Mouse (Mus musculus): Measurements from ENCODE around the gene Rnh1. TPM values are rescaled to one million over a fixed set of nuclear protein-coding genes. Genes with fewer than 3 reads are reported as not detected.

The Rnh1 gene
- 10 to 100 TPM; 35.2 to 41.1 TPM for total RNA-seq (2023)

DNA sequence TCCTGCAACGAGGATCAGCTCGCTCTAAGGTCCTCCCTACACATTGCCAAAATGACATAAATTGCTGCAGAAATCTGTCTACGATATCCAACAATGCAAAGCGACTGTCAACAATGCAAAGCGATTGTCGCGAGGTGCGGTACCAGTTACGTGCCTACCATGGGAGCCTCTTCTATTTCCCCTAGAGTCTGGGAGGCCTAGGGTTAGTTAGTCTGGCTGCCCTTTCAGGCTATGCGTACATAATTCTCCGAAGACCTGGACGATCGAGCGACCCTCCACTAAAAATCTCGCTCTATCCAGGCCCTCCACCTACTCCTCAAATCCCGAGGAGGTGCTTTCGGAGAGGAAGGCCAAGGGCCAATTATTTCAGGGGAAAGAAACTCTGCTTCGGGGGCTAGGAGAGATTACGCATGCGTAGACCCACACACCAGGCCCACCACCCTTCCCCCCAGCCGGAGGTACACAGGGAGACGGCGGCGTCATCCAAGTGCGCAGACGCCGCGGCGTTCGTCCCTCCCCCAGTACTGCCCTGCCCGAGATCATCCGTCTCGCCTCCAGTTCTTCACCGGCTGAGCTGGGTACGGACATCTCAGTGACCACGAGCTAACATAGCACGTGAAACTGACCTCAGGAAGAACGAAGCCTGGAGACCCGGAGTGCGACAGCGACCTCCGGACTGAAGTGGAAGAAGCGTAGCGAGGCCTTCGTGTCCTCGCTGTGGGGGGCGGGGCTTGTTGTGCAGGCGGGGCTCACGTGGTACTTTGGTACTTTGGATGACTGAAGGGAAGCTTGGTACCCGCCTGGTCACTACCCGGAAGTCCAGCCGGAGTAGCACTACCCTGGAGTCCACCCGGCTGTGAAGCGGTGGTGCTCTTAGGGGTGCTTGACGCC lies at the start of gene Rnh1:
Gene Rnh1 (minus strand): TSS at position 742 of the 891 bp plus-strand sequence.

DNA sequence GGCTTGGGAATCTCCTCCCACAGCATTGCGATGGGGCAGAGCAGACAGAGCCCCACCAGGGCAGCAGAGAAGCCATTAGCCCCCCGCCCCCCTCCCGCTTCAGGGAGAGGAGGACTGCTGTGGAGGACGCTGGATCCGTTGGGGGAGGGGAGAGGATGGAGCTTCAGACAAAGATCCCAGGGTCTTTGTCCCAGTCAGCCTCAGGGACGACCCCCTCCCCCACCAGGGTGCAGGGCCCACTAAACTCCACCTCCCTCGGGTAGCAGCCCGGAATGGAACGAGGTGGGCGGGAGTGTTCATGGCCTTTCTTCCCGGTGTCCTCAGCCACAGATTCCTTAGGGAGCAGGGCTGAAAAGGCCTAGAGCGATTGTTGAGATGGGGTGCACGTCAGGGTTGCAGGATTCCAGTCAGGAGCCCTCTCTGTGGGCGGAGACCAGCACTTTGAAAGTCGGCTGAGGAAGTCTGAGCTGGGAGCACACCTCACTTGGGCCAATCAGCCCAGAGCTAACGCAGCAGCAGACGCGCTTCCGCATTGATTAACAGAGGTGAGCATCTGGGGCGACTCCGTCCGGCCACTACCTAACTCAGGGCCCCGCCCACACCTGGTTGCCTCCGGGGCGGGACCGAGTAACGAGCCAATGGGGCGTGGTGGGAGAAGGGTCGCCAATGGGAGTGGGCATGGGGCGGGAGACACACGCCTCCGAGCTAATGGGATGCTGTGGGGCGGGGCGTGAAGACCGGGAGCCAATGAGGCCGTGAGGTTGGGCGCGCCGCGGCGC lies 42.6 kb upstream of the Rnh1 start, which contains the start of gene Rassf7:
Gene Rassf7 (plus strand): TSS at position 760 of the 779 bp plus-strand sequence.

DNA sequence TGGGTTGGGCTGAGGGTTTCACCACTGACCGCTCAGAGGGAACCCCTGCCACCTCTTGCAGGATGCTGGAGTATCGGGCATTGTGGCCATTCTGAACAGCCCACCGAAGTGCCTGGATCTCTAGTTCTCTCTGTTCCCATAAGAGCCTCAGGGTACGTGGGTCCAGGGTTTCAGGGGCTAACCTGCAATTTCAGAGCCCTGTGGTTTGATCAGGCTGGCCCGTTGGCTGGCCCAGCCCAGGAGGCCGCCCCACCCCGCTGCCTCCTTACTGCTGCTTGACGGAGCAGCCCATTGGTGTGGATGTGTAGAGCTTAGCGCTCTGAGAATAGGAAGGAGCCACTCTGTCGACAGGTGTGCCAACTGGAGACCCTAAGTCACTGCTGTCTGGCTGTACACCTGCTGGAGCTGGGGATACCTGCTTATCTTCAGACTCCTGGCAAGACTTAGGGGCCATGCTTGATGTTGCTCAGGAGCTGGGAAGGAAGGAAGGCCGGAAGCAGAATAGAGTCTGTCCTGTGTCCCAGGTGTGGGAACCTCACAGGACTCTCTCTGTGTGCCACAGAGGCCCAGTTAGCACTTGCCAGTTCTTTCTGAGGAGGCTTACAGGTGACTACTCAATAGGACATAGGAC lies 41.1 kb upstream of the Rnh1 start, which contains the start of gene Lmntd2:
Gene Lmntd2 (minus strand): TSS at position 476 of the 631 bp plus-strand sequence.

DNA sequence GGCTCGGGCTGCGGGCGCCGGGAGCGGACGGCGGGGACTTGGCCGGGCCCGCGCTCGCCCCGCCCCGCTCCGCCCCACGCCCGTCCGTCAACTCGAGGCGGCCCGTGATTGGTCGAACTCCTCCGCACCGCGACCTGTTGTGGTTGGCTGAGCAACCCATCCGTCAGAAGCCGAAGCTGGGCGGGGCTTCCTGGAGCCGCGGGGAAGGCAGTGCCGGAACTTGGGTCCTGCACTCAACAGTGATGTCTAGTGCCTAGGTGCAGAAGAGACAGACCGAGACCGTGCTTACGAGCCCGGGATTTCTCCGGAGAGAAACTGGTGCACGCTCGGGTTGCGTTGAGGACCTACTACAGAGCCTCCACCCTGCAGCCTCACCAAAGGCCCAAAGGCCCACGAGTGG lies 21.3 kb upstream of the Rnh1 start, which contains the start of the genes Hras and Lrrc56:
Gene Hras (minus strand): TSS at position 58 of the 400 bp plus-strand sequence.
Gene Lrrc56 (plus strand): TSS at position 210 of the 400 bp plus-strand sequence.

DNA sequence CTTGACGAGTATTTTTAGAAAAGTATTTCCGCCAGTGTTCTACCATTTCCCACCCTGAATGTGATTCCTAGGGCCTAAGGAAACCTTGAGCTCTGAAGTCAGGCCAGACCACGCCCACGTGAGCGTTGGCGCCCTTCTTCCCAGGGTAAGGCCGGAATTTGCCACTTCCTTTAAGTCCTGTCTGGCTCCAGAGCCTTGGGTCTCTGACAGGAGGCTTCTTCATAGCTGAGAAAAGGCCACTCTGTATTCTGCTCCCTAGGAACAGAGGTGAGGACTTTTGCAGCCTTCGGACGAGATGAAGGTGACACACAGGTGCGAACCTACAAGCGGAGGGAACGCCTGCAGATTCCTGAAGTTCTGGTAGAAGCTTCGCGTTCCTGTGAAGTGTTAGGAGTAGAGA lies 50.4 kb downstream of the Rnh1 start, which contains the start of gene Ptdss2:
Gene Ptdss2 (plus strand): TSS at position 138 of the 400 bp plus-strand sequence.

GRCm38 (mm10) chr7:141117636-141118035 lies 55.0 kb downstream of the Rnh1 start, which contains the start of gene Ano9:
Gene Ano9, minus strand, starts transcription at chr7:141117806.

Other genes starting within 250 kb of the Rnh1 start
- 1 to 10 TPM; 7.3 to 8.9 TPM for gene Pgghg, start 231.5 kb downstream of the Rnh1 start, total RNA-seq (2023)
- not detected for gene Ifitm5, start 222.6 kb downstream of the Rnh1 start, total RNA-seq (2023)
- gene Gm45717, start 216.9 kb downstream of the Rnh1 start, total RNA-seq (2023), result not detected
- 10 to 100 TPM; 17.0 to 18.4 TPM for gene Ifitm2, start 216.9 kb downstream of the Rnh1 start, total RNA-seq (2023)
- 1 to 10 TPM in 1 of 2 experiments, not detected in 1; 5.9 TPM for gene Ifitm1, start 205.6 kb downstream of the Rnh1 start, total RNA-seq (2023)
- gene Ifitm3, start 162.1 kb downstream of the Rnh1 start, total RNA-seq (2023), result 1 to 10 TPM; 1.2 to 5.6 TPM
- gene Ifitm6, start 154.9 kb downstream of the Rnh1 start, total RNA-seq (2023), result not detected
- not detected for gene Gm17387, start 143.7 kb downstream of the Rnh1 start, total RNA-seq (2023)
- gene B4galnt4, start 111.8 kb downstream of the Rnh1 start, total RNA-seq (2023), result 1 to 10 TPM; 1.4 to 2.2 TPM
- gene Pkp3, start 94.6 kb downstream of the Rnh1 start, total RNA-seq (2023), result 10 to 100 TPM; 45.7 to 59.0 TPM
- gene Sigirr, start 72.3 kb downstream of the Rnh1 start, total RNA-seq (2023), result 10 to 100 TPM; 74.9 to 85.3 TPM
- not detected for gene Ano9, start 55.1 kb downstream of the Rnh1 start, total RNA-seq (2023)
- 10 to 100 TPM; 12.0 to 12.5 TPM for gene Ptdss2, start 50.5 kb downstream of the Rnh1 start, total RNA-seq (2023)
- 10 to 100 TPM; 38.9 to 45.3 TPM for gene Hras, start 21.1 kb upstream of the Rnh1 start, total RNA-seq (2023)
- gene Lrrc56, start 21.3 kb upstream of the Rnh1 start, total RNA-seq (2023), result 1 to 10 TPM; 4.8 to 5.0 TPM
- gene Lmntd2, start 41.2 kb upstream of the Rnh1 start, total RNA-seq (2023), result 1 to 10 TPM; 2.4 to 2.6 TPM
- 1 to 10 TPM; 9.3 to 9.6 TPM for gene Rassf7, start 43.0 kb upstream of the Rnh1 start, total RNA-seq (2023)
- 100 to 1,000 TPM; 173 to 177 TPM for gene Phrf1, start 55.9 kb upstream of the Rnh1 start, total RNA-seq (2023)
- gene Irf7, start 93.6 kb upstream of the Rnh1 start, total RNA-seq (2023), result 10 to 100 TPM; 34.4 to 53.3 TPM
- gene Cdhr5, start 103.9 kb upstream of the Rnh1 start, total RNA-seq (2023), result not detected
- gene Sct, start 106.3 kb upstream of the Rnh1 start, total RNA-seq (2023), result not detected
- not detected for gene Drd4, start 119.1 kb upstream of the Rnh1 start, total RNA-seq (2023)
- 10 to 100 TPM; 65.6 to 68.5 TPM for gene Deaf1, start 154.8 kb upstream of the Rnh1 start, total RNA-seq (2023)
- 10 to 100 TPM; 20.7 to 21.2 TPM for gene Tmem80, start 154.9 kb upstream of the Rnh1 start, total RNA-seq (2023)
- gene Eps8l2, start 166.0 kb upstream of the Rnh1 start, total RNA-seq (2023), result under 1 TPM in 1 of 2 experiments, not detected in 1; 0.80 TPM
- gene Taldo1, start 219.3 kb upstream of the Rnh1 start, total RNA-seq (2023), result 100 to 1,000 TPM in 1 of 2 experiments, 10 to 100 TPM in 1; 93.1 to 107 TPM
- gene Gatd1, start 241.3 kb upstream of the Rnh1 start, total RNA-seq (2023), result 10 to 100 TPM; 38.3 to 40.0 TPM

Measured in T-cell, adult 66 days (primary cell).